Mouse (Mus musculus): ENCODE measurements around the gene Shisa5.

GRCm38 (mm10) chr9:108998287-108999166 is 39.8 kb upstream of the Shisa5 start:
- TF ChIP-seq MAX (IDR thresholded peaks at IDR 0.05; ENCODE audit: low read length) (no peak), CTCF (IDR thresholded peaks at IDR 0.05 in 2 of 3, conservative IDR thresholded peaks at IDR 0.05 in 1 of 3; ENCODE audit: control insufficient read depth in 1 of 3, insufficient read depth in 1 of 3, low read depth in 2 of 3, low read length in 3 of 3, poor library complexity in 1 of 3, severe bottlenecking in 1 of 3) (no peak), JUND (IDR thresholded peaks at IDR 0.05; ENCODE audit: low read depth, low read length) (no peak), MAZ (IDR thresholded peaks at IDR 0.05; ENCODE audit: low read depth, low read length) (no peak), POLR2A (IDR thresholded peaks at IDR 0.05; ENCODE audit: control insufficient read depth in 1 of 2, insufficient read depth in 1 of 2, low read depth in 1 of 2, low read length in 2 of 2, poor library complexity in 1 of 2) (0 out of 4 replicates have a peak, but pooled peaks of 1 of the 2 experiments have one; percentile 48), USF1 (IDR thresholded peaks at IDR 0.05; ENCODE audit: low read depth, low read length) (no peak), EP300 (IDR thresholded peaks at IDR 0.05; ENCODE audit: low read depth in 1 of 2, low read length in 2 of 2) (no peak), GATA1 (IDR thresholded peaks at IDR 0.05; ENCODE audit: low read depth, low read length) (no peak)

Measured in MEL (cell line).